Mouse (Mus musculus): ENCODE results near the gene Gm49337.

DNA sequence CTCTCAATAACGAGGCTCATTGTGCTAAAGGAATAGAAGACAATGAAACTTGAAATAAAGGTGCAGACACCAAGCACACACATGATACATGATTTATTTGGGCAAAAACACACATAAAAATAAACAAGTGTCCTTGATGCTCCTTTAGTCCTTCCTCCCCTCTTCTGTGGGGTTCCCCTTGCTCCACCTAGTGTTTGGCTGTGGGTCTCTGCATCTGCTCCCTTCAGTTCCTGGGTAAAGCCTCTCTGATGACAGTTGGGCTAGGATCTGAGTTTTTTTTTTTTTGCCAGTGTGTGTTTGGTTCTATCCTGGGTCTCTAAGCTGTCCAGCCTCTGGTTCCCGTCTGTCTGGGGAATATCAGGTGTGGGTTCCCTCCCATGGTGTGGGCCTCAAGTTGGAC is 109.0 kb downstream of the Gm49337 start:
- TF ChIP-seq CTCF (IDR thresholded peaks at IDR 0.05; ENCODE audit: borderline replicate concordance, insufficient read depth, low read length) (no peak), POLR2A (IDR thresholded peaks at IDR 0.05; ENCODE audit: low read depth, low read length) (no peak)

Data from embryonic fibroblast, embryonic 13.5 days (primary cell).